Mouse (Mus musculus): Measurements from ENCODE around the gene Map2k4. TPM values are rescaled to one million over a fixed set of nuclear protein-coding genes. Genes with fewer than 3 reads are reported as not detected.

The Map2k4 gene
- polyA plus RNA-seq (2011; ENCODE audit: insufficient read depth, insufficient read length, low read depth, missing spikeins), result 66.7 and 70.0 TPM in 2 replicates

DNA sequence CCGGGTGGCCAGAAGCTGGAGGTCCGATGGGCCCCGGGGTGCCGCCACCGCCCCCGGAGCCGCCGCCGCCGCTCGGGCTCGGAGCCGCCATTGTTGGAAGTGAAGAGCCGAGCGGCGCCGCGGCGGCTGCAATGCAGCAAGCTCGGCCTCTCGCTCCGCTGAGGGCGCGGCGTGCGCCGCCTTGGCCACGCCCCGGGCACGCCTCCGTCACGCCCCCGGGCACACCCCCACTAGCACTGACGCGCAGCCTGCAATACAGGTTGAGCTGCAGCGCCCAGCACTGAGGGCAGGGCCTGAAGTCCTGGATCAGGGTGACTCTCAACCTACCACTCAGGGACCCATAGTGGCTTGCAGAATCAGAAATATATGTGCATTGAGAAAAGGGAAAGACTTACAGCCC lies at the start of gene Map2k4:
Gene Map2k4 (minus strand): TSS at position 144 of the 400 bp plus-strand sequence.
- Histone ChIP-seq H3K4me3 (ENCODE audit: low read depth, low read length) (peak within 1 kb of the TSS; percentile 98), H3K4me1 (ENCODE audit: control insufficient read depth, insufficient read depth, low read length) (no peaks in the 10 kb centered on the region), H3K36me3 (ENCODE audit: control insufficient read depth, insufficient read depth, low read length, poor library complexity, severe bottlenecking) (no peaks in the 10 kb centered on the region; the same call in 1 of the 2 replicates), H3K9ac (ENCODE audit: low read depth, poor library complexity, severe bottlenecking) (peak within 1 kb of the TSS; percentile 100), H3K9me3 (replicated peaks; ENCODE audit: control insufficient read depth, insufficient read depth, low read length, poor library complexity, severe bottlenecking) (no peaks in the 10 kb centered on the region), H3K27ac (ENCODE audit: insufficient read depth, low read length) (no peak within 1 kb of the TSS), H3K27me3 (ENCODE audit: control insufficient read depth, insufficient read depth, low read length, poor library complexity, severe bottlenecking) (no peaks in the 10 kb centered on the region; the same call in 1 of the 2 replicates)
- TF ChIP-seq POLR2A (IDR thresholded peaks at IDR 0.05; ENCODE audit: insufficient read depth, low read length) (peak; percentile 61), EP300 (IDR thresholded peaks at IDR 0.05; ENCODE audit: insufficient read depth, low read depth, low read length) (no peak), CTCF (IDR thresholded peaks at IDR 0.05; ENCODE audit: low read depth, low read length) (no peak)

DNA sequence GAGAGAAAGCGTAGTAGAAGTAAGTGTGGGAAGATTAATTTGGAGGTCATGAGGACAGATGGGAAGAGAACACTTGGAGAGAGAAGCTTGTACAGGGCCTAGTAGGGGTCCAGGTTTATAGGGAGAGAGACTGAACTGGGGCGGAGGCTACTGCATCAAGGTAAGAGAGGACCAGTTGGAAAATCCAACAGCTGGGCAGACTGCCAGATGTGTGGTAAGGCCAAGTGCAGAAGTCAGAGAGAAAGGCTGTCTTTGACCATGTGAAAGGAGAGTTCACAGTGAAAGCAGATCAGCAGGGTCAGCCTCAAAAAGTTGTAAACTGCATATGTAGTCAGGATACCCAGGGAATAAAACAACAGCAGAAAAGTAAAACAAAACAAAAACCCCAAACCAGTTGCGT lies 36.5 kb upstream of the Map2k4 start:
- Histone ChIP-seq H3K4me1 (ENCODE audit: control insufficient read depth, insufficient read depth, low read length) (no peaks in the 10 kb centered on the region), H3K27me3 (ENCODE audit: control insufficient read depth, insufficient read depth, low read length, poor library complexity, severe bottlenecking) (no peaks in the 10 kb centered on the region), H3K4me3 (ENCODE audit: low read depth, low read length) (no peak overlapping the region), H3K27ac (ENCODE audit: insufficient read depth, low read length) (no peak overlapping the region), H3K9ac (ENCODE audit: low read depth, poor library complexity, severe bottlenecking) (no peak overlapping the region), H3K36me3 (ENCODE audit: control insufficient read depth, insufficient read depth, low read length, poor library complexity, severe bottlenecking) (peaks cover 2% of the 10 kb centered on the region), H3K9me3 (replicated peaks; ENCODE audit: control insufficient read depth, insufficient read depth, low read length, poor library complexity, severe bottlenecking) (no peaks in the 10 kb centered on the region)
- TF ChIP-seq EP300 (IDR thresholded peaks at IDR 0.05; ENCODE audit: insufficient read depth, low read depth, low read length) (no peak), CTCF (IDR thresholded peaks at IDR 0.05; ENCODE audit: low read depth, low read length) (no peak), POLR2A (IDR thresholded peaks at IDR 0.05; ENCODE audit: insufficient read depth, low read length) (no peak)

DNA sequence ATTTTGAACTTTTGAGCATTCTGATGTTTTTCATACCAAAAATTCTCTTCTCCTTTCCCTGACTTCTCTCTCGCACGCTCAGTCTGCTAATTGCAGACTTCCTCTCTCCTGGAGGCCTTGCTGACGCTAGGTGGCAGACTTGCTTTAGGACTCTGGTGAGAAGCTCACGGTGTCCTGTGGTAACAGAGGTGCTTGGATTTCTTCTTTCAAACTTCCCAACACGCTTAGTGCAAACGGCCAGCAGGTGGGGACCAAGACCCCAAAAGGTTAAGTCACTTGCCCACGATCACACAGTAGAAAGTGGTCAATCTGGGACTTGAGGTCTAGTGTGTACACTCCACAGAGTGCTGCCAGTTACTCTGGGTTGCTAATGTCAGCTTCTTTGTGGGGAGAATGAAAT lies 32.8 kb upstream of the Map2k4 start:
- Histone ChIP-seq H3K9ac (ENCODE audit: low read depth, poor library complexity, severe bottlenecking) (no peak overlapping the region), H3K36me3 (ENCODE audit: control insufficient read depth, insufficient read depth, low read length, poor library complexity, severe bottlenecking) (no peaks in the 10 kb centered on the region; the same call in 1 of the 2 replicates), H3K4me1 (ENCODE audit: control insufficient read depth, insufficient read depth, low read length) (no peaks in the 10 kb centered on the region), H3K27ac (ENCODE audit: insufficient read depth, low read length) (no peak overlapping the region), H3K27me3 (ENCODE audit: control insufficient read depth, insufficient read depth, low read length, poor library complexity, severe bottlenecking) (no peaks in the 10 kb centered on the region), H3K4me3 (ENCODE audit: low read depth, low read length) (no peak overlapping the region), H3K9me3 (replicated peaks; ENCODE audit: control insufficient read depth, insufficient read depth, low read length, poor library complexity, severe bottlenecking) (no peaks in the 10 kb centered on the region)
- TF ChIP-seq CTCF (IDR thresholded peaks at IDR 0.05; ENCODE audit: low read depth, low read length) (peak; percentile 83), POLR2A (IDR thresholded peaks at IDR 0.05; ENCODE audit: insufficient read depth, low read length) (no peak), EP300 (IDR thresholded peaks at IDR 0.05; ENCODE audit: insufficient read depth, low read depth, low read length) (no peak)

DNA sequence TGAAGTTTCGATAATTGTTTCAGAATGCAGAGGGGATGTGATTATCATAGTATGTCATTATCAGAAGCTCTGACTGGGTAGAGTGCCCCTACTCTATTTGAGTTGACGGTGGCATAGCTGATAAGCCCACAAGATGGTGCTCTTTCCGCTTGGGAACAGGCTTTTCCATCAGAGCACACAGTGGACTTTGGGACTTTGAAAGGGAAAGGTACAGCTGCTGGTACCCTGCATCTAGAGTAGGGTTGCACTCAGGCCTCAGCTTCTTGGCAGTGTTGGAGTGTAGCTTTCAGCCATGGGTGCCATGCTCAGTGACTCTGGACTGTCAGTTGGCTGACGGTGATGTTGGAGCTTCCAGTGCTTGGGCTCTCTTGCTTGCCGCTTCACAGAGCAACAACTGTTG lies 32.2 kb upstream of the Map2k4 start:
- H3K9ac ChIP-seq (ENCODE audit: low read depth, poor library complexity, severe bottlenecking), result no peak overlapping the region
- no peaks in the 10 kb centered on the region for H3K4me1 ChIP-seq (ENCODE audit: control insufficient read depth, insufficient read depth, low read length)
- TF ChIP-seq CTCF (IDR thresholded peaks at IDR 0.05; ENCODE audit: low read depth, low read length) (peak; percentile 6), EP300 (IDR thresholded peaks at IDR 0.05; ENCODE audit: insufficient read depth, low read depth, low read length) (no peak), POLR2A (IDR thresholded peaks at IDR 0.05; ENCODE audit: insufficient read depth, low read length) (no peak)
- H3K27me3 ChIP-seq (ENCODE audit: control insufficient read depth, insufficient read depth, low read length, poor library complexity, severe bottlenecking), result no peaks in the 10 kb centered on the region
- H3K36me3 ChIP-seq (ENCODE audit: control insufficient read depth, insufficient read depth, low read length, poor library complexity, severe bottlenecking), result peaks cover 2% of the 10 kb centered on the region; the same call in 1 of the 2 replicates
- H3K9me3 ChIP-seq (replicated peaks; ENCODE audit: control insufficient read depth, insufficient read depth, low read length, poor library complexity, severe bottlenecking), result no peaks in the 10 kb centered on the region
- H3K4me3 ChIP-seq (ENCODE audit: low read depth, low read length), result no peak overlapping the region
- H3K27ac ChIP-seq (ENCODE audit: insufficient read depth, low read length), result no peak overlapping the region

DNA sequence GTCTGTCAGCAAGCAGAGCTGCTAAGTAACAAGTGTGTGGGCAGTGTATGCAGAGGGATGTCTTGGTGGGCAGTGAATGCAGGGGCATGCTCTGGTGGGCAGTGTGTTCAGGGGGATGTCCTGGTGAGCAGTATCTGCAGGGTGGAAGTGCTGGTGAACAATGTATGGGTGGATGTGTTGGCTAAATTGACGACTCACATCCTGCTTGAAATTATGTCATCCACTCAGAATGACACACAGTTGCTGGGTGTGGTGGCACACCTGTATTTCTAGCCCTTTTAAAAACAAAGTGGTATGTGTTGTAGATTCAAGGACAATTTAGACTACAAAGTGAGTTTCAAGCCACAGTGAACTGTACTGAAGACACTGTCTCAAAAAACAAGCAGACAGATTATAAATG lies 30.1 kb upstream of the Map2k4 start:
- Histone ChIP-seq H3K9me3 (replicated peaks; ENCODE audit: control insufficient read depth, insufficient read depth, low read length, poor library complexity, severe bottlenecking) (no peaks in the 10 kb centered on the region), H3K27ac (ENCODE audit: insufficient read depth, low read length) (no peak overlapping the region), H3K9ac (ENCODE audit: low read depth, poor library complexity, severe bottlenecking) (no peak overlapping the region), H3K36me3 (ENCODE audit: control insufficient read depth, insufficient read depth, low read length, poor library complexity, severe bottlenecking) (peaks cover 8% of the 10 kb centered on the region), H3K4me1 (ENCODE audit: control insufficient read depth, insufficient read depth, low read length) (no peaks in the 10 kb centered on the region), H3K27me3 (ENCODE audit: control insufficient read depth, insufficient read depth, low read length, poor library complexity, severe bottlenecking) (no peaks in the 10 kb centered on the region), H3K4me3 (ENCODE audit: low read depth, low read length) (no peak overlapping the region)
- no peak for TF ChIP-seq CTCF (IDR thresholded peaks at IDR 0.05; ENCODE audit: low read depth, low read length)
- TF ChIP-seq POLR2A (IDR thresholded peaks at IDR 0.05; ENCODE audit: insufficient read depth, low read length), result no peak
- TF ChIP-seq EP300 (IDR thresholded peaks at IDR 0.05; ENCODE audit: insufficient read depth, low read depth, low read length), result no peak

DNA sequence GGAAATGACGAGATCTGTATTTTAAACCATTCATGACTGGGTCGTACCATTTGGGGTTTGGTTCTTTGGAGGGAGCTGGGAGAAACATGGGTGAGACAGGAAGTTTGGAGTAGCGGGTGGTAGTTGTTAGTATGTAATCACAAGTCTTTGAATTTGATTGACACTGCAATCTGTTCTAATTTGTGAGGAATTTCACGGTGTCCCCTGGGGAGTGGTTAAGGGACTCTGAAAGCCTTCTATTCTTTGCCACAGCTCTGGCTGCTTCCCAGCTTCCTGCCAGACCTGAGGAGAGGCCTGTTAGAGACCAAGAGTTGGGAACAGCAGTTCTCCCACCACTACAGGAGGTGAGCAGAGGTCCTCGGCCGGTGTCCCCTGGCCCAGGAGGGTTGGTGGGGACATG lies 28.1 kb upstream of the Map2k4 start:
- Histone ChIP-seq H3K4me3 (ENCODE audit: low read depth, low read length) (no peak overlapping the region), H3K27me3 (ENCODE audit: control insufficient read depth, insufficient read depth, low read length, poor library complexity, severe bottlenecking) (no peaks in the 10 kb centered on the region), H3K27ac (ENCODE audit: insufficient read depth, low read length) (no peak overlapping the region), H3K36me3 (ENCODE audit: control insufficient read depth, insufficient read depth, low read length, poor library complexity, severe bottlenecking) (peaks cover 8% of the 10 kb centered on the region), H3K9ac (ENCODE audit: low read depth, poor library complexity, severe bottlenecking) (no peak overlapping the region), H3K9me3 (replicated peaks; ENCODE audit: control insufficient read depth, insufficient read depth, low read length, poor library complexity, severe bottlenecking) (no peaks in the 10 kb centered on the region), H3K4me1 (ENCODE audit: control insufficient read depth, insufficient read depth, low read length) (no peaks in the 10 kb centered on the region)
- TF ChIP-seq EP300 (IDR thresholded peaks at IDR 0.05; ENCODE audit: insufficient read depth, low read depth, low read length), result no peak
- no peak for TF ChIP-seq CTCF (IDR thresholded peaks at IDR 0.05; ENCODE audit: low read depth, low read length)
- no peak for TF ChIP-seq POLR2A (IDR thresholded peaks at IDR 0.05; ENCODE audit: insufficient read depth, low read length)
